Mouse (Mus musculus): ENCODE measurements around the gene Myo16. TPM values are rescaled to one million over a fixed set of nuclear protein-coding genes. Genes with fewer than 3 reads are reported as not detected.

Gene Myo16
- total and polyA plus RNA-seq, 3 experiments, result not detected

GRCm38 (mm10) chr8:10249156-10249555, 95.4 kb downstream of the Myo16 start:
- Histone ChIP-seq H3K27ac (ENCODE audit: control insufficient read depth, low read depth, low read length) (no peak overlapping the region), H3K27me3 (ENCODE audit: control insufficient read depth in 1 of 2, insufficient read depth in 2 of 2, low read length in 2 of 2) (no peaks in the 10 kb centered on the region), H3K4me3 (ENCODE audit: control insufficient read depth in 1 of 2, insufficient read depth in 1 of 2, low read depth in 2 of 2, low read length in 2 of 2) (no peak overlapping the region), H3K79me2 (ENCODE audit: control insufficient read depth, insufficient read depth, low read length, poor library complexity) (no peaks in the 10 kb centered on the region), H3K36me3 (ENCODE audit: control insufficient read depth in 1 of 2, insufficient read depth in 2 of 2, low read length in 2 of 2) (no peaks in the 10 kb centered on the region), H3K4me1 (ENCODE audit: control insufficient read depth in 1 of 2, insufficient read depth in 2 of 2, low read length in 2 of 2) (no peaks in the 10 kb centered on the region), H3K9ac (ENCODE audit: control insufficient read depth, low read depth, low read length, poor library complexity, severe bottlenecking) (no peak overlapping the region), H3K9me3 (replicated peaks; ENCODE audit: insufficient read depth, low read length) (no peaks in the 10 kb centered on the region)
- TF ChIP-seq MAFK (IDR thresholded peaks at IDR 0.05; ENCODE audit: borderline replicate concordance, low read depth, low read length) (no peak), MYC (IDR thresholded peaks at IDR 0.05; ENCODE audit: low read depth, low read length) (no peak), ETS1 (IDR thresholded peaks at IDR 0.05; ENCODE audit: low read depth, low read length) (no peak), POLR2AphosphoS5 (IDR thresholded peaks at IDR 0.05; ENCODE audit: borderline replicate concordance, low read depth, low read length) (no peak), USF1 (IDR thresholded peaks at IDR 0.05; ENCODE audit: low read depth, low read length) (no peak), POLR2AphosphoS2 (IDR thresholded peaks at IDR 0.05; ENCODE audit: low read length) (no peak), CHD1 (IDR thresholded peaks at IDR 0.05; ENCODE audit: low read depth, low read length) (no peak), MEF2A (IDR thresholded peaks at IDR 0.05; ENCODE audit: extremely low read depth, insufficient replicate concordance, low read depth, low read length, poor library complexity, severe bottlenecking) (no peak), CHD2 (IDR thresholded peaks at IDR 0.05; ENCODE audit: low read length) (no peak), EP300 (IDR thresholded peaks at IDR 0.05; ENCODE audit: low read depth in 1 of 2, low read length in 2 of 2) (no peak), CTCF (IDR thresholded peaks at IDR 0.05 in 2 of 3, conservative IDR thresholded peaks at IDR 0.05 in 1 of 3; ENCODE audit: control insufficient read depth in 1 of 3, insufficient read depth in 1 of 3, low read depth in 2 of 3, low read length in 3 of 3, poor library complexity in 1 of 3, severe bottlenecking in 1 of 3) (no peak), ZKSCAN1 (IDR thresholded peaks at IDR 0.05; ENCODE audit: low read depth, low read length) (no peak), MYB (IDR thresholded peaks at IDR 0.05; ENCODE audit: low read depth, low read length) (no peak), USF2 (IDR thresholded peaks at IDR 0.05; ENCODE audit: borderline replicate concordance in 1 of 2, insufficient read depth in 1 of 2, low read depth in 1 of 2, low read length in 2 of 2) (no peak), MAZ (IDR thresholded peaks at IDR 0.05; ENCODE audit: low read depth, low read length) (no peak), BHLHE40 (IDR thresholded peaks at IDR 0.05; ENCODE audit: borderline replicate concordance, low read depth, low read length) (no peak)
- no peak for DNase-seq (ENCODE audit: low read depth, low spot score)

GRCm38 (mm10) chr8:10255741-10256140, 102.0 kb downstream of the Myo16 start:
- Histone ChIP-seq H3K79me2 (ENCODE audit: control insufficient read depth, insufficient read depth, low read length, poor library complexity) (no peaks in the 10 kb centered on the region), H3K9me3 (replicated peaks; ENCODE audit: insufficient read depth, low read length) (no peaks in the 10 kb centered on the region), H3K4me3 (ENCODE audit: control insufficient read depth in 1 of 2, insufficient read depth in 1 of 2, low read depth in 2 of 2, low read length in 2 of 2) (no peak overlapping the region), H3K27me3 (ENCODE audit: control insufficient read depth in 1 of 2, insufficient read depth in 2 of 2, low read length in 2 of 2) (no peaks in the 10 kb centered on the region), H3K9ac (ENCODE audit: control insufficient read depth, low read depth, low read length, poor library complexity, severe bottlenecking) (no peak overlapping the region), H3K4me1 (ENCODE audit: control insufficient read depth in 1 of 2, insufficient read depth in 2 of 2, low read length in 2 of 2) (no peaks in the 10 kb centered on the region), H3K36me3 (ENCODE audit: control insufficient read depth in 1 of 2, insufficient read depth in 2 of 2, low read length in 2 of 2) (no peaks in the 10 kb centered on the region), H3K27ac (ENCODE audit: control insufficient read depth, low read depth, low read length) (no peak overlapping the region)
- TF ChIP-seq SMC3 (IDR thresholded peaks at IDR 0.05; ENCODE audit: low read depth, low read length), result no peak
- no peak for TF ChIP-seq RAD21 (IDR thresholded peaks at IDR 0.05; ENCODE audit: low read depth, low read length)
- no peak for TF ChIP-seq USF1 (IDR thresholded peaks at IDR 0.05; ENCODE audit: low read depth, low read length)
- TF ChIP-seq CHD2 (IDR thresholded peaks at IDR 0.05; ENCODE audit: low read length), result no peak
- TF ChIP-seq CHD1 (IDR thresholded peaks at IDR 0.05; ENCODE audit: low read depth, low read length), result no peak
- no peak for TF ChIP-seq ZNF384 (IDR thresholded peaks at IDR 0.05; ENCODE audit: low read depth, low read length)
- no peak for TF ChIP-seq POLR2AphosphoS5 (IDR thresholded peaks at IDR 0.05; ENCODE audit: borderline replicate concordance, low read depth, low read length)
- no peak for TF ChIP-seq ZKSCAN1 (IDR thresholded peaks at IDR 0.05; ENCODE audit: low read depth, low read length)
- DNase-seq (ENCODE audit: low read depth, low spot score), result no peak
